Mouse (Mus musculus) heart, adult 8-10 months (tissue): ENCODE measurements around the gene Tsen34. TPM values are rescaled to one million over a fixed set of nuclear protein-coding genes. Genes with fewer than 3 reads are reported as not detected.
"Not testable (repeated sequence)": the region's sequence is repeated elsewhere in the genome, so short reads cannot be mapped to it uniquely, and the experiment has no call there.

Source experiments
- DNase-seq: peaks from one replicate; pipeline ENCODE4 v3.0.0; 2022; ENCODE audit warnings: low spot score
- total RNA-seq, 4 experiments: library from RNA; stranded (reverse); gene quantifications; 2 replicates each; pipeline ENCODE4 v1.2.4; 2022

Gene Tsen34
- total RNA-seq, 4 experiments from 2014 or later = 65.3 to 88.1 (median 74.1) TPM

- no peak for DNase-seq
These were observed 7.1 kb upstream of the Tsen34 start for GRCm38 (mm10) chr7:3685400-3686187.

- no peak for DNase-seq
These were observed 744 bp upstream of the Tsen34 start for GRCm38 (mm10) chr7:3691919-3692318.

GRCm38 (mm10) chr7:3692987-3693808 is 535 bp downstream of the Tsen34 start, which contains the start of gene Mboat7:
Mboat7 (minus strand) TSS chr7:3693523.
- peak; percentile 97 for DNase-seq

GRCm38 (mm10) chr7:3693809-3694075 is 1.1 kb downstream of the Tsen34 start:
- no peak for DNase-seq

GRCm38 (mm10) chr7:3694076-3694948 is 1.6 kb downstream of the Tsen34 start:
- DNase-seq = peak; percentile 71

GRCm38 (mm10) chr7:3694949-3695305 is 2.3 kb downstream of the Tsen34 start:
- not testable (repeated sequence) for DNase-seq

- no peak for DNase-seq
These were observed 5.8 kb downstream of the Tsen34 start for GRCm38 (mm10) chr7:3698471-3698870.

GRCm38 (mm10) chr7:3703148-3703878 is 10.7 kb downstream of the Tsen34 start:
- DNase-seq = no peak

GRCm38 (mm10) chr7:3703879-3704441 is 11.3 kb downstream of the Tsen34 start, which contains the start of gene Rps9:
Rps9 (plus strand) TSS chr7:3703993.
- peak; percentile 98 for DNase-seq

GRCm38 (mm10) chr7:3704475-3704874 is 11.8 kb downstream of the Tsen34 start:
- DNase-seq = no peak

- not testable (repeated sequence) for DNase-seq
These were observed 12.8 kb downstream of the Tsen34 start for GRCm38 (mm10) chr7:3705461-3705860.

- DNase-seq = no peak
These were observed 13.2 kb downstream of the Tsen34 start for GRCm38 (mm10) chr7:3705911-3706310.

- no peak for DNase-seq
These were observed 13.8 kb downstream of the Tsen34 start for GRCm38 (mm10) chr7:3706343-3706934.

- no peak for DNase-seq
These were observed 14.4 kb downstream of the Tsen34 start for GRCm38 (mm10) chr7:3707027-3707426.

GRCm38 (mm10) chr7:3707568-3708413 is 15.1 kb downstream of the Tsen34 start:
- no peak for DNase-seq

GRCm38 (mm10) chr7:3708447-3708980 is 15.9 kb downstream of the Tsen34 start:
- not testable (repeated sequence) for DNase-seq

GRCm38 (mm10) chr7:3709000-3709399 is 16.3 kb downstream of the Tsen34 start:
- no peak for DNase-seq

- no peak for DNase-seq
These were observed 19.7 kb downstream of the Tsen34 start for GRCm38 (mm10) chr7:3712264-3712942.

- no peak for DNase-seq
These were observed 22.6 kb downstream of the Tsen34 start for GRCm38 (mm10) chr7:3715249-3715648.
